Comparison of ENCODE assay signal across 8 mouse cellular contexts in the genomic region with DNA sequence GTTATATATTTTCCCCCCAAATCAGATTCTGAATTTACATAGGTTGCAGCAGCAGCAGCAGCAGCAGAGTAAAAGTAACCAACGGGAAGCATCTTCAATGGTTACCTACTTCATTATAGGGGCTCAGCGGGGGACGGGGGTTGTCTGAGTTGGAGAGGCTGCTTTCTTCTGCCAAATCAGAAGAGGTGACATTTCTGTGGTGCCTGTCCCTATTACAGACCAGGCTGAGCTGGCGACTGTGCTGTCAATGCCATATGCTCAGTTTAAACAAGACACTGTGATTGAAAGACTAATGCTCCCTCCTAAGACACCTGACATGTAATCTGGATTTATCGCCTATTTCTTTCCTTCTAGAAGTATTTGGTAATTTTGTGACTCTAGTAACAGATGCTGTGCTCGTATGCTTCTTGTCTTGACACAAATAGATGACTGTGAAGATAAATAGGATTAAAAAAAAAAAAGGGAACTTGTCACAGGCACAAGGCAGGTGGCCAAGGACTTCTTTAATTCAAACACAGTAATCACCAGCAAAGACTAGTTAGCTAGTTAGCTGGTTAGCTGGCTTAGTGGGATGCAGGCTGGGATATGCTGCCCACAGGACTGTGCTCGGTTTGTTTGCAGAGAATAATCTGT.
A peak's percentile ranks its signal among the peaks of the same experiment; 100 is the strongest.
DNase-seq lines count a peak whose midpoint lies in the region; ATAC-seq and TF ChIP-seq lines count a peak whose summit lies in the region.

No protein-coding gene starts in this region.

- H3K9me3 ChIP-seq in kidney, embryonic 14.5 days (ENCODE audit: control insufficient read depth, low read length) = no peaks in the 10 kb centered on the region
- H3K9me3 ChIP-seq in embryonic facial prominence, embryonic 15.5 days (replicated peaks) = no peaks in the 10 kb centered on the region

- no peak for ATAC-seq in kidney, embryonic 14.5 days (ENCODE audit: low FRiP score, low TSS enrichment)
- ATAC-seq in embryonic facial prominence, embryonic 15.5 days (ENCODE audit: insufficient number of reproducible peaks, low FRiP score, low TSS enrichment, low read depth) = no peak

- TF ChIP-seq CTCF in kidney, adult 2 months (conservative IDR thresholded peaks at IDR 0.05; ENCODE audit: insufficient read depth, insufficient read length, low read depth, low read length) = no peak

- H3K27ac ChIP-seq in kidney, embryonic 14.5 days (ENCODE audit: low read depth, low read length) = no peak overlapping the region
- no peak overlapping the region for H3K27ac ChIP-seq in kidney, adult 2 months (ENCODE audit: insufficient read depth, low read depth, low read length)
- H3K27ac ChIP-seq in embryonic facial prominence, embryonic 15.5 days (replicated peaks) = no peak overlapping the region

- peak overlapping the region; percentile 54; the same call in 1 of the 2 replicates for H3K4me3 ChIP-seq in kidney, embryonic 14.5 days (ENCODE audit: low read length)
- no peak overlapping the region for H3K4me3 ChIP-seq in kidney, adult 2 months (ENCODE audit: insufficient read depth, low read depth, low read length)
- H3K4me3 ChIP-seq in embryonic facial prominence, embryonic 15.5 days (replicated peaks) = peak overlapping the region; percentile 53

- H3K27me3 ChIP-seq in kidney, embryonic 14.5 days (ENCODE audit: control insufficient read depth, insufficient read depth, low read length) = peaks cover 20% of the 10 kb centered on the region
- H3K27me3 ChIP-seq in kidney, adult 2 months (replicated peaks; ENCODE audit: control insufficient read depth, insufficient read depth, low read length) = no peaks in the 10 kb centered on the region
- H3K27me3 ChIP-seq in embryonic facial prominence, embryonic 15.5 days = peaks cover 21% of the 10 kb centered on the region

- peak overlapping the region; percentile 97 for H3K4me2 ChIP-seq in kidney, embryonic 14.5 days (replicated peaks; ENCODE audit: low read depth, low read length)
- no peak overlapping the region for H3K4me2 ChIP-seq in embryonic facial prominence, embryonic 15.5 days (replicated peaks)

- WGBS in kidney, embryonic 14.5 days = 46% methylated on average over 7 of the region's 7 CpGs
- 50% methylated on average over 7 of the region's 7 CpGs for WGBS in kidney, adult 2 months
- 37% methylated on average over 7 of the region's 7 CpGs for WGBS in embryonic facial prominence, embryonic 15.5 days

- no peaks in the 10 kb centered on the region for H3K4me1 ChIP-seq in kidney, embryonic 14.5 days (ENCODE audit: control insufficient read depth, insufficient read depth, low read length)
- no peaks in the 10 kb centered on the region for H3K4me1 ChIP-seq in kidney, adult 2 months (ENCODE audit: control insufficient read depth, insufficient read depth, low read length)
- peaks cover 13% of the 10 kb centered on the region for H3K4me1 ChIP-seq in embryonic facial prominence, embryonic 15.5 days

- no peaks in the 10 kb centered on the region for H3K36me3 ChIP-seq in kidney, embryonic 14.5 days (ENCODE audit: control insufficient read depth, insufficient read depth, low read length)
- H3K36me3 ChIP-seq in kidney, adult 2 months (ENCODE audit: control insufficient read depth, insufficient read depth, low read length) = no peaks in the 10 kb centered on the region
- H3K36me3 ChIP-seq in embryonic facial prominence, embryonic 15.5 days = no peaks in the 10 kb centered on the region

- DNase-seq in kidney, adult 2 months = no peak
- DNase-seq in retina, postnatal 1 day = peak; percentile 39
- DNase-seq in retina, embryonic 14.5 days (ENCODE audit: low spot score) = no peak
- peak; percentile 40 for DNase-seq in telencephalon, adult 2 months (ENCODE audit: low read depth, low spot score)
- DNase-seq in gastrocnemius, postnatal 25 days = no peak
- no peak for DNase-seq in kidney, postnatal 36 days

- no peak for TF ChIP-seq POLR2A in kidney, adult 2 months (IDR thresholded peaks at IDR 0.05; ENCODE audit: low read depth, low read length)

- no peak overlapping the region for H3K9ac ChIP-seq in kidney, embryonic 14.5 days (ENCODE audit: low read depth, low read length)
- no peak overlapping the region for H3K9ac ChIP-seq in embryonic facial prominence, embryonic 15.5 days

Comparison
In these comparisons a context has a peak if more than half of its experiments do, and no peak if none do; other contexts are left out.
1. DNase-seq: peak in retina, postnatal 1 day (single experiment) and telencephalon, adult 2 months (single experiment); none in kidney, adult 2 months (single experiment), retina, embryonic 14.5 days (single experiment), gastrocnemius, postnatal 25 days (single experiment) and kidney, postnatal 36 days (0 of 2).